11 mouse cellular contexts compared by ENCODE assay signal in the genomic region with DNA sequence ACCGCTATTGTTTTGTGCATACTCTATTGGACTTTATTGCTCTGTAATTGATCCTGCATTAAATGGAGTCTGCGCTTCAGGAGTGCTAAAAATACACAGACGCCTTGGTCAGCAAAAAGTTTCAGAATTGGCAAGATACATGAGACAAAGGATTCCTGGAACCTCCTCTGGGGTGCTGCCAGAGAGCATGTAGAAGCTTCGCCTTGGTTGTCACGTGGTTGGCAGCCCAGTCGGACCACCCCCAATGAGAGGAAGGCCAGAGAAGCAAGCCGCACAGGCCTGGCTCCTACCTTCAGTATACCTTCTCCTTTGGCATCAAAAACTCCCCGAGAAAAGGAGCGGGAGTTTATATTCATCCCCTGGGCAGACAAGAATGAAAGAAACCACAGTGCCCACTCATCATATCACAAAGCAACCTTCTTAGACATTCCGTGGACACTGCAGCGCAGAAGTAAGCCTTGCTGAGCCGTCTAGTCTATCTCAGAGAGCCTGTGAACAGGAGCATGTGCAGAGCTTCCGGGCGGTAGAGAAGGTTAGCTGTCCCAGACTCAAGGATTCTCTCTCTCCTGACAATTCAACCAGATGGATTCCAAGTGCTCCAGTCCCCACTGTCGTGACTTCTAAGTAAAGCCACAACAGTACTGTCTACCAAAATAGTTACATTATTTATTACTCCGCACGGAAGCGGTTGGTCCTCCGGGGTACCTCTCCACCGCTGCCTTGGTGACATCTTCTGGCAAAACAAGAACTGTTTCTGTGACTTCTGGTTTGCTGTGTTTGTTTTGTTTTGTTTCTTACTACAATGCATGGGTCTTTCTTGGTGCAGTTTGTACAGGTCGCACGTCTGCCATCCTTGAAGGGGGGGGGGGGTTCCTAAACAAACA.
A peak's percentile ranks its signal among the peaks of the same experiment; 100 is the strongest.
DNase-seq lines count a peak whose midpoint lies in the region; ATAC-seq and TF ChIP-seq lines count a peak whose summit lies in the region.
"Had no signal": no experiment of that assay in that cellular context is flagged by ENCODE, and none has a peak within 500 bp of the region (broad histone marks: within the 10 kb centered on the region; RNA-seq: fewer than 3 reads in every experiment).

No protein-coding gene starts in this region.

- no peak for ATAC-seq in hindbrain, postnatal 0 days
- no peak; the same call in 1 of the 2 replicates for ATAC-seq in hindbrain, embryonic 14.5 days (ENCODE audit: low FRiP score)

- no peak overlapping the region for H3K4me3 ChIP-seq in hindbrain, postnatal 0 days (ENCODE audit: low read length)
- no peak overlapping the region for H3K4me3 ChIP-seq in hindbrain, embryonic 14.5 days (replicated peaks; ENCODE audit: low read length)
- H3K4me3 ChIP-seq: lung, embryonic 15.5 days had no signal

- 70% methylated on average over 22 of the region's 22 CpGs for WGBS in hindbrain, postnatal 0 days
- 75% methylated on average over 22 of the region's 22 CpGs for WGBS in hindbrain, embryonic 14.5 days

- TF ChIP-seq CTCF in hindbrain, postnatal 0 days (IDR thresholded peaks at IDR 0.05; ENCODE audit: low read depth): no peak

- H3K9ac ChIP-seq in hindbrain, postnatal 0 days (replicated peaks; ENCODE audit: low read length): no peak overlapping the region
- no peak overlapping the region for H3K9ac ChIP-seq in hindbrain, embryonic 14.5 days
- H3K9ac ChIP-seq: lung, embryonic 15.5 days had no signal

- DNase-seq in hindbrain, postnatal 0 days (ENCODE audit: low spot score): peak; percentile 37
- no peak for DNase-seq in hindbrain, embryonic 14.5 days (ENCODE audit: low spot score)
- DNase-seq in thymus, postnatal 25 days: peak; percentile 4
- no peak for DNase-seq in thymus, postnatal 10 days (ENCODE audit: low spot score in 2 of 2)
- peak; percentile 68 for DNase-seq in lung, postnatal 10 days
- DNase-seq in spleen, postnatal 14 days (ENCODE audit: low spot score in 2 of 2): no peak
- no peak for DNase-seq in right cerebral cortex, adult 2 months (ENCODE audit: low spot score in 2 of 2)
- DNase-seq: embryo, embryonic 11 days; layer of hippocampus, postnatal 36 days; thymus, adult 18-20 months had no signal

- no peaks in the 10 kb centered on the region; the same call in 1 of the 2 replicates for H3K4me1 ChIP-seq in hindbrain, postnatal 0 days (ENCODE audit: insufficient read depth, low read length)
- H3K4me1 ChIP-seq in hindbrain, embryonic 14.5 days (replicated peaks; ENCODE audit: control insufficient read depth, insufficient read depth, low read length): no peaks in the 10 kb centered on the region

- no peak overlapping the region for H3K27ac ChIP-seq in hindbrain, postnatal 0 days
- H3K27ac ChIP-seq in hindbrain, embryonic 14.5 days: no peak overlapping the region
- H3K27ac ChIP-seq: lung, embryonic 15.5 days had no signal

- H3K9me3 ChIP-seq in hindbrain, postnatal 0 days (ENCODE audit: low read length): no peaks in the 10 kb centered on the region
- H3K9me3 ChIP-seq in hindbrain, embryonic 14.5 days (ENCODE audit: control insufficient read depth, low read length): no peaks in the 10 kb centered on the region
- H3K9me3 ChIP-seq: lung, embryonic 15.5 days had no signal

- no peak overlapping the region for H3K4me2 ChIP-seq in hindbrain, postnatal 0 days (ENCODE audit: low read depth, low read length)
- no peak overlapping the region for H3K4me2 ChIP-seq in hindbrain, embryonic 14.5 days (replicated peaks)
- H3K4me2 ChIP-seq: lung, embryonic 15.5 days had no signal

- no peaks in the 10 kb centered on the region for H3K36me3 ChIP-seq in hindbrain, postnatal 0 days (ENCODE audit: insufficient read depth, low read length)
- H3K36me3 ChIP-seq in hindbrain, embryonic 14.5 days (replicated peaks; ENCODE audit: control insufficient read depth, insufficient read depth): no peaks in the 10 kb centered on the region
- H3K36me3 ChIP-seq: lung, embryonic 15.5 days had no signal

- H3K27me3 ChIP-seq in hindbrain, postnatal 0 days (ENCODE audit: insufficient read depth, low read length): no peaks in the 10 kb centered on the region
- H3K27me3 ChIP-seq in hindbrain, embryonic 14.5 days (ENCODE audit: control insufficient read depth, insufficient read depth, low read length): no peaks in the 10 kb centered on the region
- H3K27me3 ChIP-seq: lung, embryonic 15.5 days had no signal

Comparison
In these comparisons a context has a peak if more than half of its experiments do, and no peak if none do; other contexts are left out.
1. DNase-seq: peak in hindbrain, postnatal 0 days (single experiment), thymus, postnatal 25 days (single experiment) and lung, postnatal 10 days (single experiment); none in hindbrain, embryonic 14.5 days (single experiment), thymus, postnatal 10 days (0 of 2), spleen, postnatal 14 days (0 of 2) and right cerebral cortex, adult 2 months (0 of 2).